Mouse (Mus musculus) kidney, postnatal 14 days (tissue): ENCODE data around the gene Uqcrq.

ENCODE experiments used
- DNase-seq: peaks from one replicate; pipeline ENCODE4 v3.0.0; 2022; ENCODE audit warnings: mixed read lengths

Gene Uqcrq

DNA sequence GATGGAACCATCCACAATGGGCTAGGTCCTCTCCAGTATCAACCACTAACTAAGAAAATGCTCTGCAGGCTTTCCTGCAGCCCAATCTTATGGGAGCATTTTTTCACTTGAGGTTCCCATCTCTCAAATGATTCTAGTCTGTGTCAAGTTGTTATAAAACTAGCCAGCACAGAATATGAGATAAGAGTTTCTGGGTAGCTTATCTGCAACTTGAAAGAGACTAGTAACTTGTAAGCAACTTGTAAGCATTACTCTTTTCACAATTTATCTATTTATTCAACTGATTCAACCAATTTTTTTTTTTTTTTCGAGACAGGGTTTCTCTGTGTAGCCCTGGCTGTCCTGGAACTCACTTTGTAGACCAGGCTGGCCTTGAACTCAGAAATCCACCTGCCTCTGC lies 27.0 kb downstream of the Uqcrq start:
- DNase-seq: no peak

GRCm38 (mm10) chr11:53393856-53394255 lies 36.8 kb downstream of the Uqcrq start:
- DNase-seq: no peak

GRCm38 (mm10) chr11:53383758-53384428 lies 46.7 kb downstream of the Uqcrq start:
- DNase-seq: no peak

DNA sequence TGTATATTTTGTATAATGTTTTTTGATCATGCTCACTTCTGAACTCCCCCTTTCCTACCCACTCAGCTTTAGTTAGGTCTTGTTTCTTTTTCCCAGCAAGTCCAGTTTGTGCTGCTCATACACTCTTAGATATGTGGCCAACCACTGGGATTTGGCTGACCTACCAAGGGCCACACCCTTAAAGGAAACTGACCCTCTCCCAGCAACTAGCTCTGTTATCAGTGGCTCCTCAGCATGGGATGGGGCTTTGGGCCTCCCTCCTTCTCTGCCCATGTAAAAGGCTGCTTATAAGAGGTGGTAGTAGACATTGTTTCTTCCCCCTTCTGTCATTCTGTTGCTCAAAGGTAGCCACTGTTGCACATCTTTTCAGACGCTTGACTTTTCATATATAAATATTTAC lies 51.7 kb downstream of the Uqcrq start:
- no peak for DNase-seq
